Mouse (Mus musculus) forebrain, embryonic 10.5 days (tissue): ENCODE results near the gene Rhcg. TPM values are rescaled to one million over a fixed set of nuclear protein-coding genes. Genes with fewer than 3 reads are reported as not detected.

ENCODE experiments used
- DNase-seq: peaks from one replicate; pipeline ENCODE4 v3.0.0-alpha.2; 2017; ENCODE audit warnings: low spot score; ENCODE audit errors: extremely low spot score
- H3K27ac ChIP-seq: fragments of 300-500 bp; sonication (generic); 2 replicates; pipeline ENCODE4 v1.5.1; 2016; ENCODE audit warnings: mild to moderate bottlenecking
- H3K27me3 ChIP-seq: fragments of 300-500 bp; sonication (generic); 2 replicates; pipeline ENCODE4 v1.6.1; 2016; ENCODE audit warnings: mild to moderate bottlenecking; ENCODE audit not compliant: poor library complexity, severe bottlenecking
- H3K36me3 ChIP-seq: fragments of 300-500 bp; sonication (generic); replicated peaks from 2 replicates; pipeline ENCODE4 v1.6.1; 2016; ENCODE audit warnings: mild to moderate bottlenecking, moderate library complexity
- H3K4me1 ChIP-seq: fragments of 300-500 bp; sonication (generic); 2 replicates; pipeline ENCODE4 v1.6.1; 2016
- H3K4me3 ChIP-seq: fragments of 300-500 bp; sonication (generic); 2 replicates; pipeline ENCODE4 v1.5.1; 2016; ENCODE audit warnings: mild to moderate bottlenecking, moderate library complexity
- H3K9me3 ChIP-seq: fragments of 300-500 bp; sonication (generic); 2 replicates; pipeline ENCODE4 v1.6.1; 2016; ENCODE audit warnings: mild to moderate bottlenecking, moderate library complexity
- WGBS: fragments of 180-500 bp; shearing (Covaris S2); methylation state at CpG from one replicate; pipeline ENCODE4 v1.1.7; 2016; 5-methylcytosine and 5-hydroxymethylcytosine counted together
- polyA plus RNA-seq: library from polyadenylated mRNA; unstranded; fragments of >200 nt; fragmentation: Nextera tagmentation; extraction: Ambion mirVana; gene quantifications from 2 replicates; pipeline ENCODE4 v1.2.1, GENCODE M21; 2016

Gene Rhcg
- polyA plus RNA-seq, 1 experiment from 2014 or later, result 3.3 TPM

GRCm38 (mm10) chr7:79562385-79562784 is 55.1 kb downstream of the Rhcg start:
- Histone ChIP-seq H3K4me1 (peaks cover 30% of the 10 kb centered on the region), H3K36me3 (no peaks in the 10 kb centered on the region), H3K4me3 (no peak overlapping the region), H3K27me3 (peaks cover 71% of the 10 kb centered on the region), H3K9me3 (no peaks in the 10 kb centered on the region), H3K27ac (no peak overlapping the region)
- no peak for DNase-seq
- WGBS, result 52% methylated on average over 5 of the region's 5 CpGs

- 75% methylated on average over 1 of the region's 1 CpGs for WGBS
- Histone ChIP-seq H3K9me3 (no peaks in the 10 kb centered on the region), H3K27me3 (peaks cover 90% of the 10 kb centered on the region), H3K27ac (peak overlapping the region; percentile 86), H3K4me1 (peaks cover 56% of the 10 kb centered on the region), H3K36me3 (no peaks in the 10 kb centered on the region), H3K4me3 (peak overlapping the region; percentile 37; the same call in 1 of the 2 replicates)
- no peak for DNase-seq
Measured at GRCm38 (mm10) chr7:79558698-79559097, 58.8 kb downstream of the Rhcg start.

DNA sequence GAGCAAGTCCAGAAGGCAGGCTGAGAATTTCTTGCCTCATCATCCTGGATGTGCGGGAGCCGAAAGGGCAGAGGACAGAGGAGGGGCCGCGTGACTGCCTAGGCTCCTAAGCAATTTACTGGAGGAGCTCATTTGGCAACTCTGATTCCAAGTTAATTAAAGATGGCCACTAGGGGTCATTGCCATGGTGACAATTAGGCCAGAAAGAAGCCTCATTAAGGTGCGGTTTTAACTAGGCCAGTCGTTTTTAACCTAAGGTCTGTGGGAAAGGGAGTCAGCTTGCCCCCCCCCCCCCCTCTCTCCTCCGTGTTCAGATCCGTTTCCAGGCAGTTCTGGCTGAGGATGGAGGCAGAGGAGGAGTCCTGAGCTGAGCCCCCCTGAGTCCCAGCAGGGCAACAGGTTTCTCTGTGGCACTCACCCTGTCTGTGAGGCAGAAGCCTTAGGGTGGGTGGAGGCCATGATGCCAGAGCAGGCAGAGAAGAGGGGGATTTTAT is 59.7 kb downstream of the Rhcg start:
- no peaks in the 10 kb centered on the region for H3K36me3 ChIP-seq
- peak; percentile 67 for DNase-seq
- peaks cover 59% of the 10 kb centered on the region for H3K4me1 ChIP-seq
- H3K9me3 ChIP-seq, result no peaks in the 10 kb centered on the region
- peak overlapping the region; percentile 86 for H3K27ac ChIP-seq
- WGBS, result 4% methylated on average over 8 of the region's 8 CpGs
- H3K27me3 ChIP-seq, result peaks cover 99% of the 10 kb centered on the region
- peak overlapping the region; percentile 37 for H3K4me3 ChIP-seq

DNA sequence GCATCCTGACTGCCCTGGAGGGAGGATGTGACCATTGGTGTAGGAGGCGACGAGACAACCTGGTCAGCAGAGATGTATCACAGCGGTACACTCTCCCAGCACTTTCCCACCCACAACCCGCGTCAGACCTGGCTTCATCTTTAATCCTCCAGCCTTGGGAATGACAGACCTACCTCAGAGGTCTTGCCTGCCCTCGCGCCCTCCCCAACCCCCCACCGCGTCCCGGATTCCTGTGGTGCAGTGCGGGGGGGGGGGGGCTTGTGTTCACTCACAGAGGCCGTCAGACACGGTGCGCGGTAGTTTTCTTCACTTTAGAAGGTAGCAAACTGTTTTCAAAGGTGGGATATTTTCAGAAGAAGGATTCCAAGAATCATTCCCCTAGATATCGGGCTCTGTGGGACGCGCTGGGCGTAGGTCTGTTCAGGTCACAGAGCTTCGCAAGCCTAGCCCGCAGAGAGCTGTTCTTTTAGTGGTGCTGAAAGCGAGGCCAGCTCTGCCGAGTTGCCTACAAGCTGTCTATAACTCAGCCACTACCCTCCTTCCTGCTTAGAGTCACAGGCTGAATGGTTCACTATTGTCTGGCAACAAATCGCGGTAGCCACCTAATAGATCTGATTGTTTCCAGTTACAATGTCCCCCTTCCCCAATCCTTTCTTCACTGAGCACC is 62.0 kb downstream of the Rhcg start:
- peak; percentile 57 for DNase-seq
- Histone ChIP-seq H3K27me3 (peaks cover 97% of the 10 kb centered on the region), H3K4me3 (peak overlapping the region; percentile 31), H3K9me3 (no peaks in the 10 kb centered on the region), H3K27ac (peak overlapping the region; percentile 81), H3K4me1 (peaks cover 67% of the 10 kb centered on the region), H3K36me3 (no peaks in the 10 kb centered on the region)
- WGBS, result 2% methylated on average over 25 of the region's 25 CpGs

- Histone ChIP-seq H3K36me3 (no peaks in the 10 kb centered on the region), H3K9me3 (no peaks in the 10 kb centered on the region), H3K27me3 (peaks cover 97% of the 10 kb centered on the region), H3K4me1 (peaks cover 76% of the 10 kb centered on the region), H3K27ac (peak overlapping the region; percentile 63; the same call in 1 of the 2 replicates), H3K4me3 (no peak overlapping the region)
- no peak for DNase-seq
- 5% methylated on average over 10 of the region's 10 CpGs for WGBS
Measured at GRCm38 (mm10) chr7:79552702-79553101, 64.8 kb downstream of the Rhcg start.

DNA sequence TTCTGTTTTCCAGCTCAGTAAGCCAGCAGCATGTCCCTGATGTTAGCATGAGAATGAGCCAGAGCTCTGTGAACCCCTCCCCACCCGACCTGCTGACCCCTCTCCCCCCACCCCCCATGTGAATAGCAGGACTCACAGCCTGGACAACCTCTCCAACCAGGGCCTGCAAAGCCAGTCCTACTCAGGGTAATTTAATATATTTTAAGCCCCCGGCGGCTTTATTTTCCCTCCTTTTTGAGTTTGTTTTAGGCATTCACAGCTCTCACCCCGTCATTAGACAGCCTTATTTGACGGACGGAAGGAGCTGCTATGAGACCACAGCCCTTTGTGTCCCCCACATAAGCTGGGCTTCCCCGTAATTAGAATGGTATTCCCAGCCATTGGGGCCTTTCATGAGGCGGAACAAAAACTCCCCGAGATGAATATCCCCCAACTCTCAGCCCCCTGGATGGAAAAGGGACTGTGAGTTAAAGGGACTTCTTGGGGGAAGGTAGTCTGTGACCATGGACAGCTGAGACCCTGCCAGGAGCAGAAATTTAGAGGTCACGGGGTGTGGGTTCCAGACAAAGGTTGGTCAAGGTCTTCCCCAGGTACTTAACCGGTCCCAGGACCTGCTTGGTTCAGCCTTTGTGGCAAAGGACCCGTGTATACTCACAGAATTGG is 68.4 kb downstream of the Rhcg start:
- peak; percentile 80 for DNase-seq
- Histone ChIP-seq H3K27ac (peak overlapping the region; percentile 89), H3K27me3 (peaks cover 97% of the 10 kb centered on the region), H3K4me3 (peak overlapping the region; percentile 34), H3K9me3 (no peaks in the 10 kb centered on the region), H3K4me1 (peaks cover 80% of the 10 kb centered on the region), H3K36me3 (no peaks in the 10 kb centered on the region)
- WGBS, result 8% methylated on average over 12 of the region's 12 CpGs

- under 1% methylated on average over 15 of the region's 15 CpGs for WGBS
- Histone ChIP-seq H3K4me3 (peak overlapping the region; percentile 27), H3K9me3 (no peaks in the 10 kb centered on the region), H3K36me3 (no peaks in the 10 kb centered on the region), H3K27ac (peak overlapping the region; percentile 89), H3K4me1 (peaks cover 89% of the 10 kb centered on the region), H3K27me3 (peaks cover 98% of the 10 kb centered on the region)
- peak; percentile 91 for DNase-seq
Measured at GRCm38 (mm10) chr7:79547092-79547491, 70.4 kb downstream of the Rhcg start.

GRCm38 (mm10) chr7:79545066-79545400 is 72.4 kb downstream of the Rhcg start:
- Histone ChIP-seq H3K36me3 (no peaks in the 10 kb centered on the region), H3K27me3 (peaks cover 100% of the 10 kb centered on the region), H3K4me1 (peaks cover 81% of the 10 kb centered on the region), H3K27ac (peak overlapping the region; percentile 96), H3K9me3 (no peaks in the 10 kb centered on the region), H3K4me3 (peak overlapping the region; percentile 46; the same call in 1 of the 2 replicates)
- WGBS, result 5% methylated on average over 7 of the region's 7 CpGs
- no peak for DNase-seq

DNA sequence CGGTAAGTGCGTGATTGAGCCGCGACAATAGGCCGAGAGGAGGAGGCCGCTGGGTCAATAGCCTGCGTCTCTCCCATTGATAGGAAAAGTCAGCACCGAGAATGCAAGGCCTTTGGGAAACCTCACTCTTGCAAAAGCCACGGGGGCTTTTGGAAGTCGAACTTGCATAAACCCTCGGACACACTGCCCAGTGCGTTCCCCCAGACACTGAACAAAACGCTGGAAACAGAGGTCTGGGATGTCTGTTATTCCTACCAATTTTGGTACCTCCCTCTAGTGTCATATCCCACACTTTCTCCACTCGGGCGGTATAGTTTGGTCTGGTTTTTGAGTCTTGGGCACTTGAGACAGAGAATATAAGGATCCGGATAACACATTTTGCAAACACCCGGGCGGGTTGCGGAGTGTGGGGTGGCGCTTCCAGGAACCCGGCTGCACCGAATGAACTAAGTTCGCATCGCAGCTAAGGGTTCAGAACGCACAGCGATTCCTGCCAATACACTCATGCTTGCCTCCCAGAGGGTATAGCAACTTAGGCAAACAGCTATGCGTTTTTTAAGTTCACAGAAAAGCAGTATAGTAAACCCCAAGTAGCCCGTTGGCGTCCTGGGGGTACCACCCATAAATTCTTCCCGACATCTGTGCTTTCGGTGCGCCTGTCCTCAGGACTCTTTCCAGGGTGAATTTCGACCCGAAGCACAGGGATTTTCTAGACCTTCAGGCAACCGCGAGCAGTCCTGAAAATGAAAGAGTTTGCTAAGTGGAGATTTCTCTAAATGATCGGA is 73.0 kb downstream of the Rhcg start:
- H3K4me1 ChIP-seq, result peaks cover 76% of the 10 kb centered on the region
- H3K36me3 ChIP-seq, result no peaks in the 10 kb centered on the region
- H3K27ac ChIP-seq, result peak overlapping the region; percentile 96
- H3K4me3 ChIP-seq, result peak overlapping the region; percentile 46
- WGBS, result 2% methylated on average over 37 of the region's 37 CpGs
- no peaks in the 10 kb centered on the region for H3K9me3 ChIP-seq
- DNase-seq, result peak; percentile 72
- peaks cover 100% of the 10 kb centered on the region for H3K27me3 ChIP-seq

Other genes with a start within 250 kb of the Rhcg start
- gene Rlbp1, start 230.6 kb downstream of the Rhcg start, polyA plus RNA-seq, result 1.2 and 1.8 TPM in 2 replicates
- 24.4 and 25.5 TPM in 2 replicates for gene Fanci, start 225.7 kb downstream of the Rhcg start, polyA plus RNA-seq
- 42.1 and 46.4 TPM in 2 replicates for gene Polg, start 151.3 kb downstream of the Rhcg start, polyA plus RNA-seq
- gene Ticrr, start 42.5 kb upstream of the Rhcg start, polyA plus RNA-seq, result 18.0 and 18.2 TPM in 2 replicates
- gene Kif7, start 98.1 kb upstream of the Rhcg start, polyA plus RNA-seq, result 6.3 and 6.4 TPM in 2 replicates
- not detected in 2 replicates for gene Plin1, start 115.2 kb upstream of the Rhcg start, polyA plus RNA-seq
- gene Pex11a, start 125.5 kb upstream of the Rhcg start, polyA plus RNA-seq, result 9.6 and 11.0 TPM in 2 replicates
- 0.34 and 0.45 TPM in 2 replicates for gene Wdr93, start 125.5 kb upstream of the Rhcg start, polyA plus RNA-seq
- gene Mesp1, start 176.1 kb upstream of the Rhcg start, polyA plus RNA-seq, result not detected in 2 replicates
- 0.40 and 0.79 TPM in 2 replicates for gene Mesp2, start 193.1 kb upstream of the Rhcg start, polyA plus RNA-seq
- 2.8 and 4.6 TPM in 2 replicates for gene Anpep, start 243.4 kb upstream of the Rhcg start, polyA plus RNA-seq